Mouse (Mus musculus) forebrain, embryonic 15.5 days (tissue): Measurements from ENCODE around the gene Lrmda. TPM values are rescaled to one million over a fixed set of nuclear protein-coding genes. Genes with fewer than 3 reads are reported as not detected.

Source experiments
- ATAC-seq: fragments of 200-750 bp; cut with Nextera tagmentation; replicated peaks from 2 replicates; pipeline ENCODE4 v1.8.0; 2017; ENCODE audit warnings: mild to moderate bottlenecking, moderate TSS enrichment, moderate library complexity
- H3K27ac ChIP-seq: fragments of 300-500 bp; sonication (generic); replicated peaks from 2 replicates; pipeline ENCODE4 v1.5.1; 2015; ENCODE audit warnings: mild to moderate bottlenecking, inconsistent platforms
- H3K27me3 ChIP-seq: fragments of 300-500 bp; sonication (generic); 2 replicates; pipeline ENCODE4 v1.6.1; 2015; ENCODE audit warnings: inconsistent platforms
- H3K36me3 ChIP-seq: fragments of 300-500 bp; sonication (generic); 2 replicates; pipeline ENCODE4 v1.6.1; 2015; ENCODE audit warnings: mild to moderate bottlenecking, inconsistent platforms
- H3K4me1 ChIP-seq: fragments of 300-500 bp; sonication (generic); 2 replicates; pipeline ENCODE4 v1.6.1; 2015; ENCODE audit warnings: inconsistent platforms
- H3K4me2 ChIP-seq: fragments of 300-500 bp; sonication (generic); replicated peaks from 2 replicates; pipeline ENCODE4 v1.6.1; 2015; ENCODE audit warnings: mild to moderate bottlenecking, inconsistent platforms
- H3K4me3 ChIP-seq: fragments of 300-500 bp; sonication (generic); 2 replicates; pipeline ENCODE4 v1.5.1; 2015; ENCODE audit warnings: mild to moderate bottlenecking, inconsistent platforms
- H3K9ac ChIP-seq: fragments of 300-500 bp; sonication (generic); replicated peaks from 2 replicates; pipeline ENCODE4 v1.6.1; 2015; ENCODE audit warnings: mild to moderate bottlenecking, inconsistent platforms
- H3K9me3 ChIP-seq: fragments of 300-500 bp; sonication (generic); 2 replicates; pipeline ENCODE4 v1.6.1; 2016; ENCODE audit warnings: inconsistent platforms
- WGBS: fragments of 180-500 bp; shearing (Covaris S2); methylation state at CpG from one replicate; pipeline ENCODE4 v1.1.7; 2015; ENCODE audit warnings: mixed read lengths; 5-methylcytosine and 5-hydroxymethylcytosine counted together
- polyA plus RNA-seq: library from polyadenylated mRNA; unstranded; fragments of >200 nt; fragmentation: Nextera tagmentation; extraction: Ambion mirVana; gene quantifications from 2 replicates; pipeline ENCODE4 v1.2.1, GENCODE M21; 2015

Lrmda gene
- polyA plus RNA-seq, 1 experiment from 2014 or later = 0.15 TPM

DNA sequence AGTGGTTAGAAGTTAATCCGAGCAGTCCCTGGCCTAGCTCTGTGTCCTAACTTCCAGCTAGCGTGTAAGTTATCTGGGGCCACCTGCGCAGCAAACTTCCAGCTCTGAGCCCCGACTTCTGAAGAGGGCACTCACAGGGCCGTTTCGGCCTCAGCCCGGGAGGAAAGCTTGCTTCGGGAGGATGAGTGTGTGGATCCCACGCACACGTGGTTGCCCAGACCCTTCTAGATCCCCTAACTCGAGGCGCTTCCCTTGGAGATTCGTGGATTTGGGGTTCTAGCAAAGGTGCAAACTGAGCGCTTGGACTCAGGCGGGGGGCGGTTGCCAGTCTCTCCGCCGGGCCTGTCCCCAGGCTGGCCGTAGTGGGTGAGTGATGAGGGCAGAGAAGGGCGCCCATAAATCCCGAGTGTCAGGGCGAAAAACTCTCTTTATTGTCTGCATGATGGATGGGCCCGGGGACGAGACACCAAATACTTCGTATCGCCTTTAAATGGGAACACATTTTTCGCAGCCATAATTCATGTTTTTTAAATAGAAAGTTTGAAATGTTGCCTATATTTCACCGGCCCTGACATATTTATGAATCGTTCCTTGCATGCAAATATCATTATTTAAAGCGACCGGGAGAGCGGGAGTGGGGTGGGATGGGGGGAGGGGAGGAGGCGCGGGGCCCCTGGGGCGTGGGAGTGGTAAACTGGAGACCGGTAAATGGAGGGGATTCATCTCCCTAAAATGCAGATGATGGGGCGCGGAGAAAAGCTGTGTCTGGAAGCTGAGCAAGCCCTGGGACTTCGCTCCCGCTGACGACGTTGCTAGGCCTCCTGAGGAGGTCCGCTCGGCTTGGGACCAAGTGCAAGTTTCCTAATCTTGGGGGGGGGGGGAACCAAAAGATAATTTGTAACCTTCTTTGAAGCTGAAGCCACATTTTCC, 25.2 kb upstream of the Lrmda start:
- Histone ChIP-seq H3K4me1 (peaks cover 36% of the 10 kb centered on the region), H3K9ac (no peak overlapping the region), H3K4me3 (peak overlapping the region; percentile 40), H3K36me3 (no peaks in the 10 kb centered on the region), H3K27ac (peak overlapping the region; percentile 71), H3K4me2 (peak overlapping the region; percentile 61), H3K27me3 (peaks cover 71% of the 10 kb centered on the region), H3K9me3 (no peaks in the 10 kb centered on the region)
- ATAC-seq = no peak
- 4% methylated on average over 44 of the region's 44 CpGs for WGBS

DNA sequence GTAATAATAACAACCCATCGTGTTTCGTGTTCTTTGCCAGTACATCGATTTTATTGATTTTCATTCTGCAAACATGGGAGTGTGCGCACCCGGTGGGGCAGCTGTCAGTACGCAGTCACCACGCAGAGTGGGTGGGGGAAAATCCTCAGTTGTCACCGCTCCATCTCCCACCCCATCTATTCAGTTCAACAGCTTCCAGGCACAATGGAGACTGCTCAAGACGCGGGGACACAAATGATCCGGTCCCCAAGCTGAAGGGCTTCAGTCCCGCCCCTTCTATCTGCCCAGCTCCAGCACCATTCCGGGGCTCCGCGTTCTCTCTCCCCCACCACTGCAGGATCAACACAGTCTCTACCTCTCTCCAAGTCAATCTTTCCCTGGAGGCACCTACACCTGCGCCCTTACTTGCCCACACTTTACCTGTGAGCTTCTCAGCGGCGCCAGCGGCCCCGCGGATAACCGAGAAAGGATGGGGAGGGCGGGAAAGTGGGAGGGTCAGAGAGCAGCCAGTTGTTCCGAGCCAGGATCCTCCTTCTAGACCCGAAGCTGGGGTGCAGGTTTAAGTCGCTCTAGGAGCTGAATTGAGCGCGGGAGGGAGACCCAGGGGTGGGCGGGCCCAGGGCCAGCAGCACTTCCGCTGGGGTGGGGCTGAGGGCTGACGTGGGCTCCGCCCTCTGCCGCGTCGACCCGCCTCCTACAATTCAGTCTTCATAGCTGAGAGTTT, 24.3 kb upstream of the Lrmda start:
- peak overlapping the region; percentile 71 for H3K27ac ChIP-seq
- H3K27me3 ChIP-seq = peaks cover 67% of the 10 kb centered on the region
- H3K4me2 ChIP-seq = peak overlapping the region; percentile 61
- peak overlapping the region; percentile 39 for H3K9ac ChIP-seq
- peak; percentile 72 for ATAC-seq
- no peaks in the 10 kb centered on the region for H3K36me3 ChIP-seq
- no peaks in the 10 kb centered on the region for H3K9me3 ChIP-seq
- H3K4me1 ChIP-seq = peaks cover 30% of the 10 kb centered on the region
- H3K4me3 ChIP-seq = peak overlapping the region; percentile 40
- WGBS = 1% methylated on average over 35 of the region's 36 CpGs

DNA sequence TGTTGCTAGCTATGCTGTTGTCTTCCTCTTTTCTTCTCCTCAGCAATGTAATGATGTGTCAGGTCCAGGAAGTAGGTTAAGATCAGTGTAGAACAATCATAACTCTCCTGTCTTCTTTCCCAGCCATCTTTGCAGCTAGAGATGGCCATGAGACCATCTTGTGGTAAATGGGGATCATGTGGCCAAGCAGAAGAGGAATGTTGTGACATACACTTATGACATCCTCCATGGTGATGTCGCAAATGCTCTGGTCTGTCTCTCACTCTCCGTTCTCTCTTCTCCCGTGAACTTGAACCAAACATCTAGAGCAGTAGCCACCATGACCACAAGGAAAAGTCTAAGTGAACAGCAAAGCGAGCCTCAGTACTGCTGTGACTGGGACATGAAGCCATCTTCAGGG, 19.9 kb upstream of the Lrmda start:
- peaks cover 41% of the 10 kb centered on the region for H3K27me3 ChIP-seq
- H3K27ac ChIP-seq = no peak overlapping the region
- WGBS = 92% methylated on average over 4 of the region's 4 CpGs

DNA sequence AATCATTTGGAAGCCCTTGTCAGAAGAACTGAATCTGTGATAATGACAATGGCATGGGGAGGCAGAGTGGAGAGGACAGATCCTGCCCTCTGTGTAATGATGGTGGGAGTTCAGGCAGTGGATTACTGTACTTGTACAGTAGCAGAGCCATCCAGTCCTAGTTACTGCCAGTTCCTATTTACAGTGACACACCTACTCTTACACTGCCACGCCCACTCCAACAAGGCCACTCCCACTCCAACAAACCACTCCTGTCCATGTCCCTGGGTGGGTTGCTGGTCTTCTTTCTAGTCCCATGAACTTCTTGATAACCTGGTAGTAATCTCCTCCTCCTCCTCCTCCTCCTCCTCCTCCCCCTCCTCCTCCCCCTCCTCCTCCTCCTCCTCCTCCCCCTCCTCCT, 16.3 kb upstream of the Lrmda start:
- 100% methylated on average over 1 of the region's 1 CpGs for WGBS
- no peaks in the 10 kb centered on the region for H3K36me3 ChIP-seq

More for the DNA sequence above, 19.9 kb upstream of the Lrmda start:
- Histone ChIP-seq H3K9ac (no peak overlapping the region), H3K36me3 (no peaks in the 10 kb centered on the region), H3K4me3 (no peak overlapping the region), H3K9me3 (no peaks in the 10 kb centered on the region), H3K4me2 (no peak overlapping the region), H3K4me1 (peaks cover 14% of the 10 kb centered on the region)
- no peak for ATAC-seq

DNA sequence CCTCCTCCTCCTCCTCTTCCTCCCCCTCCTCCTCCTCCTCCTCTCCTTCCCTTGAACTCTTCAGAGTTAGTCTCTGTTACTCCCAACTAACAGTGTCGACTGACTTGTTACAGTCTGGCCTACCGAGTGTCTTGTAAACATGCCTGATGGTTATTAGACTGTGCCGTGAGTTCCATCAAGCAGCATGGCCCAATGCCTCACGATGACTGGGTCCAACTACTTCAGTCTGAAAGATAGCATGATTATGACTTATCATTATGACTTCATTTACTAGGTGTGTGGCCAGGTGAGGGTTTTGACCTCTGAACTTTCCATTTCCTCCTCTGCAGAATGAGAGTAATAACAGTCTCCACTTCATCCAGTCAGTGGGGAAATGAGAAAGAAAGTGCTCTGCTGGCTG, 15.9 kb upstream of the Lrmda start:
- Histone ChIP-seq H3K4me2 (no peak overlapping the region), H3K9me3 (no peaks in the 10 kb centered on the region), H3K4me1 (0 out of 2 replicates have a peak, but pooled peaks cover 7% of the 10 kb centered on the region), H3K4me3 (no peak overlapping the region), H3K9ac (no peak overlapping the region), H3K36me3 (no peaks in the 10 kb centered on the region), H3K27me3 (peaks cover 31% of the 10 kb centered on the region), H3K27ac (no peak overlapping the region)
- 87% methylated on average over 4 of the region's 4 CpGs for WGBS
- no peak for ATAC-seq

More for the DNA sequence above, 16.3 kb upstream of the Lrmda start:
- Histone ChIP-seq H3K27ac (no peak overlapping the region), H3K9me3 (no peaks in the 10 kb centered on the region), H3K9ac (no peak overlapping the region), H3K4me2 (no peak overlapping the region), H3K4me3 (no peak overlapping the region), H3K27me3 (peaks cover 31% of the 10 kb centered on the region), H3K4me1 (0 out of 2 replicates have a peak, but pooled peaks cover 7% of the 10 kb centered on the region)
- no peak for ATAC-seq

DNA sequence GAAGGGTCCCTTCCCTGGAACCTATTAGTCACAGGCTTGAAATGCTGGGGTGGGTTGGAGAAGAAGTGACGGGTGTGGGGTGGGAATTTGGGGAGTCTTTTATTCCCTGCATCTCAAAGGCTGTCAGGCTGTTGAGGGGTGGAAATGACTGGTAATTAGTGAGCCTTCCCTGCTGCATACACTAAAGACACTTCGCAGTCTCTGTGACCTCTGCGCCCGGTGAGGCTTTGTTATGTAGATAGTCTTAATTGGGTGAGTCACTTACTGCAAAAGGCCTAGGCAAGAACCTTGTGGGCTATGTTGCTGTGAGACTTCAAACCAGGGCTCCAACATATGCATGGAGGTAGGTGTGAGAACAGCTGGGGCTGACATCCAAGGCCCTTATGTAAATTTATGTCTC, 14.6 kb upstream of the Lrmda start:
- no peak overlapping the region for H3K9ac ChIP-seq
- no peaks in the 10 kb centered on the region for H3K36me3 ChIP-seq
- no peak overlapping the region for H3K27ac ChIP-seq
- no peaks in the 10 kb centered on the region for H3K9me3 ChIP-seq
- H3K4me2 ChIP-seq = no peak overlapping the region
- WGBS = 6% methylated on average over 4 of the region's 4 CpGs
- peaks cover 25% of the 10 kb centered on the region for H3K27me3 ChIP-seq
- H3K4me1 ChIP-seq = 0 out of 2 replicates have a peak, but pooled peaks cover 7% of the 10 kb centered on the region
- ATAC-seq = peak; percentile 70
- no peak overlapping the region for H3K4me3 ChIP-seq

DNA sequence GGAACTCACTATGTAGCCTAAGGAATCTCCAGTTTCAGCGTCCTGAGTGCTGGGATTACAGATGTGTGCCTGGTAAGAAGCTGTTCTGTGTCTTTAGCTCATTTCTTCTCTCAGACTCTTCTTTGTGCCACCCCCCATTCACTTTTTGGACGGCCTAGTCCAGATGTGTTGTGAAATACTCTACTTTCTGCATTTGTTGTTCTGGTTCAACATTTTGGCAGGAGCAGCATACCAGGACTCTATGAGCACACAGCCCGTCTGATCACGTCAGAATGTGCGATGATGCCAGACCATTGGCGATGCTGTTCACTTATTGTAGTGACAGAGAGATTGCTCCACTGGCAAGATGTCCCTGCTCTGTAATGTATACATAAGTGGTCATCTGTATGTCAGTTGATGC, 12.5 kb upstream of the Lrmda start:
- no peak for ATAC-seq
- H3K9me3 ChIP-seq = no peaks in the 10 kb centered on the region
- H3K9ac ChIP-seq = no peak overlapping the region
- no peak overlapping the region for H3K27ac ChIP-seq
- H3K4me3 ChIP-seq = no peak overlapping the region
- 0 out of 2 replicates have a peak, but pooled peaks cover 7% of the 10 kb centered on the region for H3K4me1 ChIP-seq
- H3K4me2 ChIP-seq = no peak overlapping the region
- H3K27me3 ChIP-seq = peaks cover 25% of the 10 kb centered on the region
- H3K36me3 ChIP-seq = no peaks in the 10 kb centered on the region
- 86% methylated on average over 6 of the region's 6 CpGs for WGBS

DNA sequence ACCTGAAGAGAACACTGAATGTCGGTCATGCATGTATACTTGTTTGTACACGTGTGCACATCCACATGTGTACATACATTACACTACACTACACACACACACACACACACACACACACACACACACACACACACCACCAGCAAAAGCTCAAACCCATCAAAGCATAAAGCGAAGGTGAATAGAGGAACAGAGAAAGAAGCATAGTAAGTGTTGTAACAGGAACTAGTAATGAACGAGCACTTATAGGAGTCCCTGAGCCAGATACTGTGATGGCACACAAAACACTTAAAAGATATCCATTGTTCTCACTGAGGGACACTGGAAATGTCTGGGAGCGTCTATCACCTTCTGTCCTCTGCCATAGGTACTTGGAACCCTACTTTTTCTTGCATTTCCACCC, 5.2 kb upstream of the Lrmda start:
- H3K36me3 ChIP-seq = no peaks in the 10 kb centered on the region
- no peaks in the 10 kb centered on the region for H3K9me3 ChIP-seq
- no peak for ATAC-seq
- 89% methylated on average over 5 of the region's 5 CpGs for WGBS
- H3K4me2 ChIP-seq = no peak overlapping the region
- H3K4me3 ChIP-seq = no peak overlapping the region
- peaks cover 32% of the 10 kb centered on the region; the same call in 1 of the 2 replicates for H3K27me3 ChIP-seq
- H3K9ac ChIP-seq = no peak overlapping the region
- H3K4me1 ChIP-seq = no peaks in the 10 kb centered on the region
- H3K27ac ChIP-seq = no peak overlapping the region

DNA sequence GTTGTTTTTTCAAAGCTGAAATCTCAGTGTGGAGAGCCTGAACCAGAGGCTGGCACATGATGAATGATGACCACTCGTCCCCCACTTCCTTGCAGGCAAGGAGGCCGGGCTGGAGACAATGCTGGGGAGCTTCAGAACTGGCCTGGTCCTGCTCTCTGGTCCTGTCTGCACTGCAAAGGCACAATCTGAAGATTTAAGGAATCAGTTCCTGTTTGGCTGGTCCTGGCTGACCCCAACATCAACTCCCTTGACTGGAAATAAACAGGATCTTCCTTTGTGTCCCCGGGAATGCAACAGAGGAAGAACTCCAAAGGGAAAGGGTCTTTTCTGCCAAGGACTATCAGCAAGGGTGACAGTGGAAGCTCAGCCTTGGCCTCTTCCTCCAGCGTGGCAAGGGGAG, 4.7 kb upstream of the Lrmda start:
- no peak overlapping the region for H3K27ac ChIP-seq
- peaks cover 35% of the 10 kb centered on the region; the same call in 1 of the 2 replicates for H3K27me3 ChIP-seq
- no peak for ATAC-seq
- WGBS = 67% methylated on average over 4 of the region's 4 CpGs
- H3K9me3 ChIP-seq = no peaks in the 10 kb centered on the region
- H3K4me3 ChIP-seq = no peak overlapping the region
- no peaks in the 10 kb centered on the region for H3K36me3 ChIP-seq
- peaks cover 4% of the 10 kb centered on the region for H3K4me1 ChIP-seq
- no peak overlapping the region for H3K9ac ChIP-seq
- no peak overlapping the region for H3K4me2 ChIP-seq

DNA sequence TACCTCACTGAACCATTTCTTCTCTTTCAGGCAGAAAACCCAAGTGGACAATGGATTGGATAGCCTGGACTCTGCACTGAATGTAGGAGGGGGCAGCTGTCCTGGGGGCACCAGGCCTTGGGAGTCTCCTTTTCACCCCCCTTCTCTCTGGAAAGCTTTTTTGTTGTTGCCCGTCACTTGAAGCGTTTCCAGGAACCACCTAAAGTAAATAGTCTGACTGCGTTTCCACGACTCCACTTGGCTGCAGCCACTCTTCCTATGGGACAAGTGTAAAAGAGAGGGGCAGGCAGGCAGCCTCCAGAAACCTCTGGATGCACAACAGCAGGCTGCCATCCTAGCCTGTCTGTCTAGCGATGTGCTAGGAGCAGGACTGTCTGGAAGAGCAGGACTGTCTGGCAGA, 2.5 kb upstream of the Lrmda start:
- peaks cover 46% of the 10 kb centered on the region; the same call in 1 of the 2 replicates for H3K27me3 ChIP-seq
- 70% methylated on average over 5 of the region's 5 CpGs for WGBS

DNA sequence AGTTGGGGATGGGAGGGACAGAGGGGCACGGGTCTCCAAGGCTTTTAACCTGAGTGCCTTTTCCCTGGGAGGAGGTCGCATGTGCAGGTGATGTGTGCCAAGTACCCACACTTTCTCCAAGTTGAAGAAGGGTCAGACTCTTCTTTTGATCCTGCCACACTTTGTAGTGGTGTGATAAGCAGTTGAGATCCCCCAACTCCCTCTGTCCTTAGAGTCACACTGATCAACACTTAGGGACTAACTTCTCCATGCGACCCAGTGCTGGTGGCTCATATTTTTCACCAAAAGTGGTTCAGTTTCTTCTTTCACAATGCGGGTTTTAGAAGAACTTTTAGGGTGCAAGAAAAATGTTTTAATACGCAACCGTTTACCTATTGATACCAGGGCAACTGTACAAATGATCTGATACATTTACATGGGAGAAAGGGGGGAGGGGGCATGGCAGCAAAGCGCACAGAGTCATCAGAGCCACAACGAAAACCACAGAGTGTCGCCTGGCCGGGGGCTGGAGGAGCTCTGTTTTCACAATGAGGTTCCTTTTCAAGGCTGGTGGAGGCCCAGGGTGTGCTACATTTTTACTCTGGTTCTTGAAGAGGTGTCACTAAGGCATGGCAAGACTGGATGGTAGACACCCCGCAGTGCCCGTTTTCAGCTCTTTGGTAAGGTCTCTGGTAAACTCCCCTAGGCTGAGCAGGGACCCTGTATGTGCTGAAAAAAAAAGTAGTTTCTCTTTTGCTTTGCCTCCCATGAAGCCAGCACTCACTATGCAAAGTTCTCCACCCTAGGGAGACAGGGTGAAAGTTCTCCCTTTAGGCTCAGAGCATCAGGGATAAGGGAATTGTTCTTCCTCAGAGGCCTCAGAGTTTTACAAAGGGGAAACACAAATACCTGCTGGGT, 685 bp downstream of the Lrmda start:
- peak overlapping the region; percentile 38 for H3K4me2 ChIP-seq
- ATAC-seq = no peak
- WGBS = 40% methylated on average over 12 of the region's 12 CpGs

More for the DNA sequence above, 2.5 kb upstream of the Lrmda start:
- Histone ChIP-seq H3K4me3 (no peak overlapping the region), H3K36me3 (no peaks in the 10 kb centered on the region), H3K27ac (no peak overlapping the region), H3K4me1 (peaks cover 6% of the 10 kb centered on the region), H3K9ac (no peak overlapping the region), H3K9me3 (no peaks in the 10 kb centered on the region), H3K4me2 (no peak overlapping the region)
- no peak for ATAC-seq

More for the DNA sequence above, 685 bp downstream of the Lrmda start:
- H3K27ac ChIP-seq = no peak overlapping the region
- no peaks in the 10 kb centered on the region for H3K36me3 ChIP-seq
- H3K4me3 ChIP-seq = peak overlapping the region; percentile 16; the same call in 1 of the 2 replicates
- peaks cover 6% of the 10 kb centered on the region for H3K4me1 ChIP-seq
- H3K9ac ChIP-seq = no peak overlapping the region
- H3K27me3 ChIP-seq = peaks cover 45% of the 10 kb centered on the region; the same call in 1 of the 2 replicates
- H3K9me3 ChIP-seq = no peaks in the 10 kb centered on the region
